Mouse (Mus musculus): Measurements from ENCODE around the gene C1qtnf9. TPM values are rescaled to one million over a fixed set of nuclear protein-coding genes. Genes with fewer than 3 reads are reported as not detected.

Gene C1qtnf9
- polyA plus RNA-seq, 1 experiment from 2014 or later: 0.15 TPM

GRCm38 (mm10) chr14:60764526-60764925 is 3.4 kb upstream of the C1qtnf9 start:
- ATAC-seq (ENCODE audit: insufficient number of reproducible peaks, low FRiP score, low TSS enrichment, low read depth): no peak
- no peaks in the 10 kb centered on the region for H3K9me3 ChIP-seq (ENCODE audit: control insufficient read depth, low read length)
- no peak overlapping the region for H3K9ac ChIP-seq (ENCODE audit: low read length)
- no peak overlapping the region for H3K27ac ChIP-seq (replicated peaks; ENCODE audit: low read depth, low read length)
- no peaks in the 10 kb centered on the region for H3K27me3 ChIP-seq (ENCODE audit: control insufficient read depth, insufficient read depth, low read length)
- no peaks in the 10 kb centered on the region for H3K4me1 ChIP-seq (ENCODE audit: control insufficient read depth, insufficient read depth, low read length)
- no peak for DNase-seq (ENCODE audit: low spot score)
- H3K4me2 ChIP-seq (ENCODE audit: low read depth, severe bottlenecking): no peak overlapping the region
- 79% methylated on average over 4 of the region's 4 CpGs for WGBS
- no peaks in the 10 kb centered on the region for H3K36me3 ChIP-seq (ENCODE audit: control insufficient read depth, insufficient read depth, low read length)
- H3K4me3 ChIP-seq (ENCODE audit: low read depth, low read length): no peak overlapping the region

GRCm38 (mm10) chr14:60765025-60765424 is 2.9 kb upstream of the C1qtnf9 start:
- Histone ChIP-seq H3K4me2 (ENCODE audit: low read depth, severe bottlenecking) (no peak overlapping the region), H3K9me3 (ENCODE audit: control insufficient read depth, low read length) (no peaks in the 10 kb centered on the region), H3K9ac (ENCODE audit: low read length) (no peak overlapping the region), H3K27ac (replicated peaks; ENCODE audit: low read depth, low read length) (no peak overlapping the region), H3K36me3 (ENCODE audit: control insufficient read depth, insufficient read depth, low read length) (no peaks in the 10 kb centered on the region), H3K4me3 (ENCODE audit: low read depth, low read length) (no peak overlapping the region), H3K27me3 (ENCODE audit: control insufficient read depth, insufficient read depth, low read length) (no peaks in the 10 kb centered on the region), H3K4me1 (ENCODE audit: control insufficient read depth, insufficient read depth, low read length) (no peaks in the 10 kb centered on the region)
- 66% methylated on average over 2 of the region's 2 CpGs for whole genome bisulfite sequencing
- no peak for ATAC-seq (ENCODE audit: insufficient number of reproducible peaks, low FRiP score, low TSS enrichment, low read depth)
- DNase-seq (ENCODE audit: low spot score): no peak

- no peaks in the 10 kb centered on the region for H3K4me1 ChIP-seq (ENCODE audit: control insufficient read depth, insufficient read depth, low read length)
- no peaks in the 10 kb centered on the region for H3K36me3 ChIP-seq (ENCODE audit: control insufficient read depth, insufficient read depth, low read length)
- no peaks in the 10 kb centered on the region for H3K9me3 ChIP-seq (ENCODE audit: control insufficient read depth, low read length)
- 45% methylated on average over 6 of the region's 6 CpGs for WGBS
- no peak overlapping the region for H3K9ac ChIP-seq (ENCODE audit: low read length)
- no peak overlapping the region for H3K4me3 ChIP-seq (ENCODE audit: low read depth, low read length)
- no peak overlapping the region for H3K27ac ChIP-seq (replicated peaks; ENCODE audit: low read depth, low read length)
- H3K27me3 ChIP-seq (ENCODE audit: control insufficient read depth, insufficient read depth, low read length): no peaks in the 10 kb centered on the region
- DNase-seq (ENCODE audit: low spot score) (no peak), ATAC-seq (ENCODE audit: insufficient number of reproducible peaks, low FRiP score, low TSS enrichment, low read depth) (no peak)
- H3K4me2 ChIP-seq (ENCODE audit: low read depth, severe bottlenecking): no peak overlapping the region
Observed at GRCm38 (mm10) chr14:60769340-60769739, 1.4 kb downstream of the C1qtnf9 start.

- whole genome bisulfite sequencing: 74% methylated on average over 6 of the region's 6 CpGs
- Histone ChIP-seq H3K27ac (replicated peaks; ENCODE audit: low read depth, low read length) (no peak overlapping the region), H3K4me3 (ENCODE audit: low read depth, low read length) (no peak overlapping the region), H3K4me1 (ENCODE audit: control insufficient read depth, insufficient read depth, low read length) (no peaks in the 10 kb centered on the region), H3K27me3 (ENCODE audit: control insufficient read depth, insufficient read depth, low read length) (no peaks in the 10 kb centered on the region), H3K36me3 (ENCODE audit: control insufficient read depth, insufficient read depth, low read length) (no peaks in the 10 kb centered on the region), H3K9ac (ENCODE audit: low read length) (no peak overlapping the region), H3K9me3 (ENCODE audit: control insufficient read depth, low read length) (no peaks in the 10 kb centered on the region), H3K4me2 (ENCODE audit: low read depth, severe bottlenecking) (no peak overlapping the region)
- DNase-seq (ENCODE audit: low spot score) (no peak), ATAC-seq (ENCODE audit: insufficient number of reproducible peaks, low FRiP score, low TSS enrichment, low read depth) (no peak)
Observed at GRCm38 (mm10) chr14:60770594-60770993, 2.7 kb downstream of the C1qtnf9 start.

- no peaks in the 10 kb centered on the region for H3K4me1 ChIP-seq (ENCODE audit: control insufficient read depth, insufficient read depth, low read length)
- no peaks in the 10 kb centered on the region for H3K9me3 ChIP-seq (ENCODE audit: control insufficient read depth, low read length)
- no peak overlapping the region for H3K27ac ChIP-seq (replicated peaks; ENCODE audit: low read depth, low read length)
- peak overlapping the region; percentile 38 for H3K4me2 ChIP-seq (ENCODE audit: low read depth, severe bottlenecking)
- no peak overlapping the region for H3K9ac ChIP-seq (ENCODE audit: low read length)
- 5% methylated on average over 8 of the region's 8 CpGs for WGBS
- ATAC-seq (ENCODE audit: insufficient number of reproducible peaks, low FRiP score, low TSS enrichment, low read depth): no peak
- H3K36me3 ChIP-seq (ENCODE audit: control insufficient read depth, insufficient read depth, low read length): no peaks in the 10 kb centered on the region
- peak; percentile 78 for DNase-seq (ENCODE audit: low spot score)
- H3K27me3 ChIP-seq (ENCODE audit: control insufficient read depth, insufficient read depth, low read length): no peaks in the 10 kb centered on the region
- H3K4me3 ChIP-seq (ENCODE audit: low read depth, low read length): 0 out of 2 replicates have a peak overlapping the region, but pooled peaks have one; percentile 6
Observed at GRCm38 (mm10) chr14:60771057-60771456, 3.1 kb downstream of the C1qtnf9 start.

GRCm38 (mm10) chr14:60773476-60773875 is 5.5 kb downstream of the C1qtnf9 start:
- DNase-seq (ENCODE audit: low spot score) (no peak), ATAC-seq (ENCODE audit: insufficient number of reproducible peaks, low FRiP score, low TSS enrichment, low read depth) (no peak)
- no peak overlapping the region for H3K4me2 ChIP-seq (ENCODE audit: low read depth, severe bottlenecking)
- H3K9ac ChIP-seq (ENCODE audit: low read length): no peak overlapping the region
- H3K4me1 ChIP-seq (ENCODE audit: control insufficient read depth, insufficient read depth, low read length): no peaks in the 10 kb centered on the region
- 88% methylated on average over 2 of the region's 2 CpGs for WGBS
- H3K4me3 ChIP-seq (ENCODE audit: low read depth, low read length): no peak overlapping the region
- H3K27me3 ChIP-seq (ENCODE audit: control insufficient read depth, insufficient read depth, low read length): no peaks in the 10 kb centered on the region
- no peaks in the 10 kb centered on the region for H3K36me3 ChIP-seq (ENCODE audit: control insufficient read depth, insufficient read depth, low read length)
- no peaks in the 10 kb centered on the region for H3K9me3 ChIP-seq (ENCODE audit: control insufficient read depth, low read length)
- H3K27ac ChIP-seq (replicated peaks; ENCODE audit: low read depth, low read length): no peak overlapping the region

- WGBS: 88% methylated on average over 8 of the region's 8 CpGs
- Histone ChIP-seq H3K4me2 (ENCODE audit: low read depth, severe bottlenecking) (no peak overlapping the region), H3K4me1 (ENCODE audit: control insufficient read depth, insufficient read depth, low read length) (no peaks in the 10 kb centered on the region), H3K27ac (replicated peaks; ENCODE audit: low read depth, low read length) (no peak overlapping the region), H3K27me3 (ENCODE audit: control insufficient read depth, insufficient read depth, low read length) (no peaks in the 10 kb centered on the region), H3K9ac (ENCODE audit: low read length) (no peak overlapping the region), H3K36me3 (ENCODE audit: control insufficient read depth, insufficient read depth, low read length) (no peaks in the 10 kb centered on the region), H3K4me3 (ENCODE audit: low read depth, low read length) (no peak overlapping the region), H3K9me3 (ENCODE audit: control insufficient read depth, low read length) (no peaks in the 10 kb centered on the region)
- ATAC-seq (ENCODE audit: insufficient number of reproducible peaks, low FRiP score, low TSS enrichment, low read depth): no peak
- DNase-seq (ENCODE audit: low spot score): no peak
Observed at GRCm38 (mm10) chr14:60776521-60776920, 8.6 kb downstream of the C1qtnf9 start.

GRCm38 (mm10) chr14:60777485-60777919 is 9.6 kb downstream of the C1qtnf9 start:
- no peak for DNase-seq (ENCODE audit: low spot score)
- H3K27ac ChIP-seq (replicated peaks; ENCODE audit: low read depth, low read length): no peak overlapping the region
- no peak for ATAC-seq (ENCODE audit: insufficient number of reproducible peaks, low FRiP score, low TSS enrichment, low read depth)
- H3K4me2 ChIP-seq (ENCODE audit: low read depth, severe bottlenecking): no peak overlapping the region
- H3K9ac ChIP-seq (ENCODE audit: low read length): no peak overlapping the region
- H3K27me3 ChIP-seq (ENCODE audit: control insufficient read depth, insufficient read depth, low read length): no peaks in the 10 kb centered on the region
- no peaks in the 10 kb centered on the region for H3K4me1 ChIP-seq (ENCODE audit: control insufficient read depth, insufficient read depth, low read length)
- no peak overlapping the region for H3K4me3 ChIP-seq (ENCODE audit: low read depth, low read length)
- no peaks in the 10 kb centered on the region for H3K36me3 ChIP-seq (ENCODE audit: control insufficient read depth, insufficient read depth, low read length)
- no peaks in the 10 kb centered on the region for H3K9me3 ChIP-seq (ENCODE audit: control insufficient read depth, low read length)
- 86% methylated on average over 5 of the region's 5 CpGs for WGBS

GRCm38 (mm10) chr14:60779198-60779597 is 11.3 kb downstream of the C1qtnf9 start:
- no peaks in the 10 kb centered on the region for H3K9me3 ChIP-seq (ENCODE audit: control insufficient read depth, low read length)
- DNase-seq (ENCODE audit: low spot score) (no peak), ATAC-seq (ENCODE audit: insufficient number of reproducible peaks, low FRiP score, low TSS enrichment, low read depth) (no peak)
- WGBS: 81% methylated on average over 7 of the region's 7 CpGs
- no peak overlapping the region for H3K27ac ChIP-seq (replicated peaks; ENCODE audit: low read depth, low read length)
- no peaks in the 10 kb centered on the region for H3K36me3 ChIP-seq (ENCODE audit: control insufficient read depth, insufficient read depth, low read length)
- no peak overlapping the region for H3K4me3 ChIP-seq (ENCODE audit: low read depth, low read length)
- H3K4me1 ChIP-seq (ENCODE audit: control insufficient read depth, insufficient read depth, low read length): no peaks in the 10 kb centered on the region
- no peak overlapping the region for H3K4me2 ChIP-seq (ENCODE audit: low read depth, severe bottlenecking)
- no peak overlapping the region for H3K9ac ChIP-seq (ENCODE audit: low read length)
- no peaks in the 10 kb centered on the region for H3K27me3 ChIP-seq (ENCODE audit: control insufficient read depth, insufficient read depth, low read length)
